Mouse (Mus musculus) spleen, adult 12 weeks (tissue): ENCODE data around the gene Srek1.
A peak's percentile ranks its signal among the peaks of the same experiment; 100 is the strongest.

ENCODE experiments used
- DNase-seq: peaks from one replicate; pipeline ENCODE4 v3.0.0; 2022; ENCODE audit warnings: low spot score

The Srek1 gene

GRCm38 (mm10) chr13:103726872-103727271 lies 47.5 kb downstream of the Srek1 start:
- no peak for DNase-seq

- DNase-seq: no peak
Observed at GRCm38 (mm10) chr13:103711406-103712025, 62.9 kb downstream of the Srek1 start.

GRCm38 (mm10) chr13:103710359-103710781 lies 64.0 kb downstream of the Srek1 start:
- DNase-seq: no peak

- DNase-seq: no peak
Observed at GRCm38 (mm10) chr13:103705436-103705978, 68.9 kb downstream of the Srek1 start.

- DNase-seq: no peak
Observed at GRCm38 (mm10) chr13:103703833-103704232, 70.6 kb downstream of the Srek1 start.

GRCm38 (mm10) chr13:103703386-103703785 lies 71.0 kb downstream of the Srek1 start:
- peak; percentile 32 for DNase-seq

- no peak for DNase-seq
Observed at GRCm38 (mm10) chr13:103702266-103702665, 72.1 kb downstream of the Srek1 start.

GRCm38 (mm10) chr13:103700752-103701151 lies 73.7 kb downstream of the Srek1 start:
- DNase-seq: no peak

GRCm38 (mm10) chr13:103697993-103698392 lies 76.4 kb downstream of the Srek1 start:
- DNase-seq: no peak

GRCm38 (mm10) chr13:103696164-103696563 lies 78.2 kb downstream of the Srek1 start:
- DNase-seq: no peak

GRCm38 (mm10) chr13:103695456-103695855 lies 79.0 kb downstream of the Srek1 start:
- DNase-seq: no peak
